Mouse (Mus musculus) yolk sac, embryonic 10.5 days (tissue): ENCODE measurements around the gene 1110059E24Rik.
"Not testable (repeated sequence)": the region's sequence is repeated elsewhere in the genome, so short reads cannot be mapped to it uniquely, and the experiment has no call there.

ENCODE experiments used
- DNase-seq: peaks from one replicate; pipeline ENCODE4 v3.0.0-alpha.2; 2017; ENCODE audit warnings: low spot score

The 1110059E24Rik gene

GRCm38 (mm10) chr19:21652285-21653171, at the start of gene 1110059E24Rik:
1110059E24Rik (minus strand) TSS chr19:21652976.
- peak; percentile 99 for DNase-seq

GRCm38 (mm10) chr19:21680986-21681385, 28.2 kb upstream of the 1110059E24Rik start:
- no peak for DNase-seq

- DNase-seq: no peak
Measured at GRCm38 (mm10) chr19:21680091-21680490, 27.3 kb upstream of the 1110059E24Rik start.

GRCm38 (mm10) chr19:21674354-21675096, 21.7 kb upstream of the 1110059E24Rik start:
- DNase-seq: no peak

- no peak for DNase-seq
Measured at GRCm38 (mm10) chr19:21669650-21670049, 16.9 kb upstream of the 1110059E24Rik start.

- DNase-seq: no peak
Measured at GRCm38 (mm10) chr19:21663756-21664456, 11.1 kb upstream of the 1110059E24Rik start.

- DNase-seq: no peak
Measured at GRCm38 (mm10) chr19:21660734-21661133, 8.0 kb upstream of the 1110059E24Rik start.

- no peak for DNase-seq
Measured at GRCm38 (mm10) chr19:21654788-21655187, 2.0 kb upstream of the 1110059E24Rik start.

- peak; percentile 51 for DNase-seq
Measured at GRCm38 (mm10) chr19:21653172-21653981, 601 bp upstream of the 1110059E24Rik start, which contains the start of gene Abhd17b. Abhd17b (plus strand) TSS chr19:21653185.

- DNase-seq: no peak
Measured at GRCm38 (mm10) chr19:21651664-21652063, 1.1 kb downstream of the 1110059E24Rik start.

- DNase-seq: peak; percentile 36
Measured at GRCm38 (mm10) chr19:21646142-21646541, 6.6 kb downstream of the 1110059E24Rik start.

GRCm38 (mm10) chr19:21645301-21645700, 7.5 kb downstream of the 1110059E24Rik start:
- peak; percentile 58 for DNase-seq

GRCm38 (mm10) chr19:21643935-21644334, 8.8 kb downstream of the 1110059E24Rik start:
- no peak for DNase-seq

GRCm38 (mm10) chr19:21637672-21638071, 15.1 kb downstream of the 1110059E24Rik start:
- DNase-seq: no peak

GRCm38 (mm10) chr19:21636907-21637306, 15.9 kb downstream of the 1110059E24Rik start:
- no peak for DNase-seq

- no peak for DNase-seq
Measured at GRCm38 (mm10) chr19:21635406-21635805, 17.4 kb downstream of the 1110059E24Rik start.

GRCm38 (mm10) chr19:21630656-21631331, 22.0 kb downstream of the 1110059E24Rik start:
- DNase-seq: no peak

GRCm38 (mm10) chr19:21629501-21629900, 23.3 kb downstream of the 1110059E24Rik start:
- no peak for DNase-seq

GRCm38 (mm10) chr19:21629030-21629429, 23.7 kb downstream of the 1110059E24Rik start:
- no peak for DNase-seq

GRCm38 (mm10) chr19:21628440-21628839, 24.3 kb downstream of the 1110059E24Rik start:
- DNase-seq: not testable (repeated sequence)
